Mouse (Mus musculus) heart, postnatal 0 days (tissue): ENCODE measurements around the gene Hip1r. TPM values are rescaled to one million over a fixed set of nuclear protein-coding genes. Genes with fewer than 3 reads are reported as not detected.

Source experiments
- ATAC-seq: fragments of 200-750 bp; cut with Nextera tagmentation; 2 replicates; pipeline ENCODE4 v1.8.0; 2017; ENCODE audit warnings: low read depth, moderate number of reproducible peaks, moderate library complexity; ENCODE audit not compliant: insufficient read depth
- DNase-seq: peaks from one replicate; pipeline ENCODE4 v3.0.0-alpha.2; 2016; ENCODE audit warnings: low spot score
- H3K27ac ChIP-seq: fragments of 300-500 bp; sonication (generic); 2 replicates; pipeline ENCODE4 v1.5.1; 2014; ENCODE audit warnings: low read depth, mild to moderate bottlenecking
- H3K27me3 ChIP-seq: fragments of 300-500 bp; sonication (generic); 2 replicates; pipeline ENCODE4 v1.6.1; 2014; ENCODE audit warnings: low read length, mixed read lengths; ENCODE audit not compliant: control insufficient read depth, insufficient read depth
- H3K36me3 ChIP-seq: fragments of 300-500 bp; sonication (generic); replicated peaks from 2 replicates; pipeline ENCODE4 v1.6.1; 2014; ENCODE audit warnings: low read length, mixed read lengths; ENCODE audit not compliant: control insufficient read depth, insufficient read depth
- H3K4me1 ChIP-seq: fragments of 300-500 bp; sonication (generic); 2 replicates; pipeline ENCODE4 v1.6.1; 2014; ENCODE audit warnings: antibody characterized with exemption; ENCODE audit not compliant: control insufficient read depth, insufficient read depth
- H3K4me2 ChIP-seq: fragments of 300-500 bp; sonication (generic); 2 replicates; pipeline ENCODE4 v1.6.1; 2014; ENCODE audit warnings: low read depth, mild to moderate bottlenecking, low read length, moderate library complexity
- H3K4me3 ChIP-seq: fragments of 300-500 bp; sonication (generic); 2 replicates; pipeline ENCODE4 v1.5.1; 2014; ENCODE audit warnings: low read depth, low read length
- H3K9ac ChIP-seq: fragments of 300-500 bp; sonication (generic); replicated peaks from 2 replicates; pipeline ENCODE4 v1.6.1; 2014; ENCODE audit warnings: low read depth, low read length, mixed read lengths
- H3K9me3 ChIP-seq: fragments of 300-500 bp; sonication (generic); replicated peaks from 2 replicates; pipeline ENCODE4 v1.6.1; 2016; ENCODE audit warnings: low read length; ENCODE audit not compliant: control insufficient read depth
- CTCF ChIP-seq: IDR thresholded peaks from 2 replicates; pipeline ENCODE4 v1.5.1; 2016; ENCODE audit warnings: antibody characterized with exemption, control low read depth, low read depth
- EP300 ChIP-seq: IDR thresholded peaks from 2 replicates; pipeline ENCODE4 v1.6.1; 2016; ENCODE audit warnings: antibody characterized with exemption, low read depth
- WGBS: fragments of 180-500 bp; shearing (Covaris S2); extraction: QIAGEN DNeasy Blood & Tissue Kit; methylation state at CpG from one replicate; pipeline ENCODE4 v1.1.7; 2014; 5-methylcytosine and 5-hydroxymethylcytosine counted together
- polyA plus RNA-seq: library from polyadenylated mRNA; unstranded; fragments of >200 nt; fragmentation: Nextera tagmentation; extraction: Ambion mirVana; gene quantifications from 2 replicates; pipeline ENCODE4 v1.2.1, GENCODE M21; 2015
- total RNA-seq: library from RNA; depleted of rRNA; stranded (reverse); fragments of >200 nt; gene quantifications from 2 replicates; pipeline ENCODE4 v1.2.3, GENCODE M21; 2014; ENCODE audit warnings: low replicate concordance

Hip1r gene
- total and polyA plus RNA-seq, 2 experiments from 2014 or later: 11.9 to 16.3 TPM

DNA sequence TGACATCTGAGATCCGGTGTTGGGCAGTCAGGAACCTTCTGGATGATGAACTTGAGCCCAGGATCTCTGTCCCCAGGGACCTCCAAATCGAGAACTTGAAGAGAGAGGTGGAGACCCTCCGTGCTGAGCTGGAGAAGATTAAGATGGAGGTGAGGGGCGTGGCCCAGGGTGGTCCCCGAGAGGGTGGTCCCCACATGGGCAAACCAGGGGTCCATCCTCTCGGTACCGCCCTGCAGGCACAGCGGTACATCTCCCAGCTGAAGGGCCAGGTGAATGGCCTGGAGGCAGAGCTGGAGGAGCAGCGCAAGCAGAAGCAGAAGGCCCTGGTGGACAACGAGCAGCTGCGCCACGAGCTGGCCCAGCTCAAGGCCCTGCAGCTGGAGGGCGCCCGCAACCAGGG lies 23.3 kb downstream of the Hip1r start:
- no peak overlapping the region for H3K4me2 ChIP-seq
- H3K36me3 ChIP-seq: peaks cover 25% of the 10 kb centered on the region
- no peaks in the 10 kb centered on the region for H3K9me3 ChIP-seq
- TF ChIP-seq EP300: no peak
- no peak for TF ChIP-seq CTCF
- WGBS: 93% methylated on average over 14 of the region's 14 CpGs
- no peaks in the 10 kb centered on the region for H3K27me3 ChIP-seq
- H3K4me3 ChIP-seq: no peak overlapping the region
- no peak for ATAC-seq
- peaks cover 13% of the 10 kb centered on the region for H3K4me1 ChIP-seq
- DNase-seq: no peak
- no peak overlapping the region for H3K9ac ChIP-seq
- no peak overlapping the region for H3K27ac ChIP-seq

DNA sequence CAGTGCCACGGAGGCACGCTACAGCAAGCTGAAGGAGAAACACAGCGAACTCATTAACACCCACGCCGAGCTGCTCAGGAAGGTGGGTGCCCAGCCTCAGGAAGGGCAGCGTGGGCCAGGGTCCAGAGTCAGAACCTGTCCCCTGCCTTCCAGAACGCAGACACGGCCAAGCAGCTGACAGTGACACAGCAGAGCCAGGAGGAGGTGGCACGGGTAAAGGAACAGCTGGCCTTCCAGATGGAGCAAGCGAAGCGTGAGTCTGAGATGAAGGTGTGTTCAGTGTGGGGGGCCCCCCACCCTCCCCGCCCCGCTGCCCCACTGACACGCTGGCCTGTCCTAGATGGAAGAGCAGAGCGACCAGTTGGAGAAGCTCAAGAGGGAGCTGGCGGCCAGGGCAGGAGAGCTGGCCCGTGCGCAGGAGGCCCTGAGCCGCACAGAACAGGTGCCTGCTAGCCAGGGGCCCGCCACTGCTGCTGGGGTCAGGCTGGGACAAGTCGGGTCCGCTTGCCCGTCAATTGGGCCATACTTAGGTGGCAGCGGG lies 23.9 kb downstream of the Hip1r start:
- ATAC-seq (no peak), DNase-seq (no peak)
- Histone ChIP-seq H3K4me1 (0 out of 2 replicates have a peak, but pooled peaks cover 7% of the 10 kb centered on the region), H3K9ac (no peak overlapping the region), H3K36me3 (peaks cover 25% of the 10 kb centered on the region), H3K4me3 (no peak overlapping the region), H3K4me2 (no peak overlapping the region), H3K9me3 (no peaks in the 10 kb centered on the region), H3K27me3 (no peaks in the 10 kb centered on the region), H3K27ac (no peak overlapping the region)
- WGBS: 92% methylated on average over 24 of the region's 24 CpGs
- TF ChIP-seq EP300 (no peak), CTCF (no peak)

DNA sequence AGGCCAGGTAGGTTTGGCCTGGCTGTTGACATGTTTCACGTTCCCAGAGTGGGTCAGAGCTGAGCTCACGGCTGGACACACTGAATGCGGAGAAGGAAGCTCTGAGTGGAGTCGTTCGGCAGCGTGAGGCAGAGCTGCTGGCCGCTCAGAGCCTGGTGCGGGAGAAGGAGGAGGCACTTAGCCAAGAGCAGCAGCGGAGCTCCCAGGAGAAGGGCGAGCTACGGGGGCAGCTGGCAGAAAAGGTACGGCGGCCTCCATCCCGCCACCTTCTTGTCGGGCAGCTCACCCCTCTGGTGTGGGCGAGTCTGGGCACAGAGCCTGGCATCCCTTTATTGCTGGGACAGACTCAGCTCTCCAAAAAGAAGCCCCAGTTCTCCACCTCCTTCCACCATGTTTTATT lies 24.4 kb downstream of the Hip1r start:
- Histone ChIP-seq H3K27me3 (no peaks in the 10 kb centered on the region), H3K27ac (no peak overlapping the region), H3K9me3 (no peaks in the 10 kb centered on the region), H3K4me1 (0 out of 2 replicates have a peak, but pooled peaks cover 6% of the 10 kb centered on the region), H3K4me3 (no peak overlapping the region), H3K9ac (no peak overlapping the region), H3K4me2 (no peak overlapping the region), H3K36me3 (peaks cover 25% of the 10 kb centered on the region)
- TF ChIP-seq CTCF (no peak), EP300 (no peak)
- DNase-seq: no peak
- no peak for ATAC-seq
- WGBS: 54% methylated on average over 16 of the region's 16 CpGs

DNA sequence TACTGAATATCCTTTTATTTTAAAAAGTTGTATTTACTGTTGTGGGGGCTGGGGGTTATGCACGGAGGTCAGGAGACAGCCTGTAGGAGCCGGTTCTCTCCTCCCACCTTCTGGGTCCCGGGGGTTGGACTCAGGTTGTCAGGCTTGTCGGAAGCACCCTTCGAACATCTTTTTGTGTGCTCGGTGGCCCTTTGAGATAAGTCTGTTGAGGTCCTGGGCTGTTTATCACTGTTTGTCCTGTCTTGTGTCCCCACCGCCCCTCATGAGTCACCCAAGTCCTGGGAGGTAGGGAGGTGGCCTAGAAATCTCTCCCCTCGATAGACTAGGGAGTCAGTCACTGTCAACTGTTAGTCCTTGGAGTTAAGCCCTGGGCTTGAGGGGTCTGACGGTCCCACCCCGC lies 24.9 kb downstream of the Hip1r start:
- H3K4me2 ChIP-seq: no peak overlapping the region
- no peak overlapping the region for H3K9ac ChIP-seq
- H3K4me3 ChIP-seq: no peak overlapping the region
- TF ChIP-seq CTCF (no peak), EP300 (no peak)
- peaks cover 25% of the 10 kb centered on the region for H3K36me3 ChIP-seq
- DNase-seq (no peak), ATAC-seq (no peak)
- 0 out of 2 replicates have a peak, but pooled peaks cover 5% of the 10 kb centered on the region for H3K4me1 ChIP-seq
- no peak overlapping the region for H3K27ac ChIP-seq
- no peaks in the 10 kb centered on the region for H3K9me3 ChIP-seq
- 64% methylated on average over 10 of the region's 10 CpGs for WGBS
- no peaks in the 10 kb centered on the region for H3K27me3 ChIP-seq

DNA sequence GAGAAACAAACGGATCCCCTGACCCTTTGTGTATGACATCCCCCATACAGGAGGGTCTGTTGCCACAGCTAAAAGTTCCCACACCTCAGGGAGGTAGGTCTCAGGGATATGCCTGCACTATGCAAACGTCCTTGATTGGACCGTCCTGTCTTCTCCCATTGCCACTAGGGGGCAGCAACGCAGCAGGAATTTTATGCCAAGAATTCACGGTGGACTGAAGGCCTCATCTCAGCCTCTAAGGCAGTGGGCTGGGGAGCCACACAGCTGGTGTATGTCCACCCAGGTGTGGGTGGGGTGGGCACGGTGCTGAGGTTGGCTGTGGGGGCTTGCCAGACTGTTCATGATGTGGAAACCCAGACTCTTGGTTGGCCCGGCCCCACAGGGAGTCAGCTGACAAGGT lies 27.4 kb downstream of the Hip1r start:
- ATAC-seq: peak; percentile 78
- H3K4me1 ChIP-seq: 0 out of 2 replicates have a peak, but pooled peaks cover 3% of the 10 kb centered on the region

DNA sequence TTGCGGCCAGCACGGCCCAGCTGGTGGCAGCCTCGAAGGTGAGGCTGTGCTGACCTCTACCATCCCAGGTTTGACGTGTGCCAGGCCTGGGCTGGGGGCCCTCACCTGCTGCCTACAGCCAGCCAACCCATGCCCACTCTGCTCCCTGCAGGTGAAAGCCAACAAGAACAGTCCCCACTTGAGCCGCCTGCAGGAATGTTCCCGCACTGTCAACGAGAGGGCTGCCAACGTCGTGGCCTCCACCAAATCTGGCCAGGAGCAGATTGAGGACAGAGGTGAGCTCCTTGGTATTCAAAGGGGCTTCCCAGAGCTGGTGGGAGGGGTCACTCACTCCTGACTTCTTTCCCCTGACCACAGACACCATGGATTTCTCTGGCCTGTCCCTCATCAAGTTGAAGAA lies 27.8 kb downstream of the Hip1r start:
- Histone ChIP-seq H3K4me1 (0 out of 2 replicates have a peak, but pooled peaks cover 3% of the 10 kb centered on the region), H3K27me3 (no peaks in the 10 kb centered on the region), H3K9ac (no peak overlapping the region), H3K4me3 (no peak overlapping the region), H3K4me2 (no peak overlapping the region), H3K27ac (no peak overlapping the region), H3K9me3 (no peaks in the 10 kb centered on the region), H3K36me3 (peaks cover 45% of the 10 kb centered on the region)
- 35% methylated on average over 9 of the region's 9 CpGs for WGBS
- no peak for DNase-seq
- TF ChIP-seq EP300 (no peak), CTCF (no peak)
- ATAC-seq: no peak

More for the DNA sequence above, 27.4 kb downstream of the Hip1r start:
- H3K4me3 ChIP-seq: no peak overlapping the region
- H3K27ac ChIP-seq: no peak overlapping the region
- H3K9ac ChIP-seq: no peak overlapping the region
- peaks cover 40% of the 10 kb centered on the region for H3K36me3 ChIP-seq
- H3K9me3 ChIP-seq: no peaks in the 10 kb centered on the region
- TF ChIP-seq EP300 (no peak), CTCF (peak; percentile 97)
- WGBS: 10% methylated on average over 7 of the region's 7 CpGs
- peak; percentile 87 for DNase-seq
- H3K27me3 ChIP-seq: no peaks in the 10 kb centered on the region
- no peak overlapping the region for H3K4me2 ChIP-seq
